Mouse (Mus musculus) intestine, embryonic 15.5 days (tissue): ENCODE results near the gene Ccng2. TPM values are rescaled to one million over a fixed set of nuclear protein-coding genes. Genes with fewer than 3 reads are reported as not detected.

ENCODE experiments used
- ATAC-seq: fragments of 200-750 bp; cut with Nextera tagmentation; 2 replicates; pipeline ENCODE4 v1.8.0; 2017; ENCODE audit warnings: moderate TSS enrichment, moderate library complexity
- H3K27ac ChIP-seq: fragments of 300-500 bp; sonication (generic); 2 replicates; pipeline ENCODE4 v1.5.1; 2015; ENCODE audit warnings: mild to moderate bottlenecking, inconsistent platforms
- H3K27me3 ChIP-seq: fragments of 300-500 bp; sonication (generic); replicated peaks from 2 replicates; pipeline ENCODE4 v1.6.1; 2015; ENCODE audit warnings: inconsistent platforms
- H3K36me3 ChIP-seq: fragments of 300-500 bp; sonication (generic); 2 replicates; pipeline ENCODE4 v1.6.1; 2015; ENCODE audit warnings: inconsistent platforms
- H3K4me1 ChIP-seq: fragments of 300-500 bp; sonication (generic); replicated peaks from 2 replicates; pipeline ENCODE4 v1.6.1; 2015; ENCODE audit warnings: inconsistent platforms
- H3K4me2 ChIP-seq: fragments of 300-500 bp; sonication (generic); replicated peaks from 2 replicates; pipeline ENCODE4 v1.6.1; 2015; ENCODE audit warnings: mild to moderate bottlenecking, inconsistent platforms
- H3K4me3 ChIP-seq: fragments of 300-500 bp; sonication (generic); replicated peaks from 2 replicates; pipeline ENCODE4 v1.5.1; 2015; ENCODE audit warnings: inconsistent platforms
- H3K9ac ChIP-seq: fragments of 300-500 bp; sonication (generic); 2 replicates; pipeline ENCODE4 v1.6.1; 2015; ENCODE audit warnings: inconsistent platforms
- H3K9me3 ChIP-seq: fragments of 300-500 bp; sonication (generic); 2 replicates; pipeline ENCODE4 v1.6.1; 2016; ENCODE audit warnings: inconsistent platforms
- WGBS: fragments of 180-500 bp; shearing (Covaris S2); methylation state at CpG from one replicate; pipeline ENCODE4 v1.1.7; 2015; 5-methylcytosine and 5-hydroxymethylcytosine counted together
- polyA plus RNA-seq: library from polyadenylated mRNA; unstranded; fragments of >200 nt; fragmentation: Nextera tagmentation; extraction: Ambion mirVana; gene quantifications from 2 replicates; pipeline ENCODE4 v1.2.1, GENCODE M21; 2015

Gene Ccng2
- 33.2 and 37.8 TPM in 2 replicates for polyA plus RNA-seq

DNA sequence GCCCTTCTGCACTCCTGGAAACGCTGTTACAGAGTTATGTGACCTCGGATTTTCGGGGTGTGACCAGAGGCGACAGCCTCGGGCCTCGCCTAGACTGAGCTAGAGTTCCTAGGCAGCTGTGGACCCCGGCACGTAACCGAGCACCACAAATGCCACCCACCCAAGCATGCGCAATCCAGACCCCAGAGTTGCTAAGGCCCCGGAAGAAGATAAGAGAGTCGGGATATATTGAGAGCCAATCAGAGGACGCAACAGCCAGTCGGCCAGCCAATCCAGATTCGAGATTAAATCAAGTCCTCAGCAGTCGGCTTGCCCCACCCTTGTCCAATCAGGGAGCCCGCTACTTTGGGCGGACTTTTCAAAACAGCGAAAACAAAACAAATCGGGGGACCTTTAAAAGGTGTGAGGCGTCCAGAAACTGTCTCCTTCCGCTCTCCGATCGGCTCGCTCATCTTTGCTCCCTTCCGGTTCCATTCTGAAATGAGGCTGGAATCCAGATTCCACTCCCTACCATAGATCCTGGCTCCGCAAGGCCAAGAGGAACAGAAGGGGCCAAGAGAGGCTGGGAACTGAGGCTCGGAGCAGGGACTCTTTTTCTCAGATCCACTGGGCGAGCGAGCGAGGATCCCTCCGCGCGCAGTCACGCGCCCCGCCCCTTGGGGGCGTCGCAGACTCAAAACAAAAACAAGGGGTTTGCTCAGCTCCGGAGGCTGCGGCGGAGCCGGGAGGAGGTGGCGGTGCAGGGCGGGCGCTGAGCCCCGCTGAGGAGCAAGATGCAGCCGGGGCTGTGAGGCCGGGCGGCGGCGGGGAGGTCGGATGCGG, at the start of gene Ccng2:
Gene Ccng2, plus strand, starts transcription at position 375 of the 822 bp plus-strand sequence.
- Histone ChIP-seq H3K4me2 (peak within 1 kb of the TSS; percentile 68), H3K27ac (peak within 1 kb of the TSS; percentile 96), H3K9me3 (no peaks in the 10 kb centered on the region), H3K9ac (peak within 1 kb of the TSS; percentile 87), H3K27me3 (no peaks in the 10 kb centered on the region), H3K36me3 (peaks cover 9% of the 10 kb centered on the region), H3K4me1 (0 out of 2 replicates have a peak, but pooled peaks cover 9% of the 10 kb centered on the region), H3K4me3 (peak within 1 kb of the TSS; percentile 98)
- ATAC-seq = peak; percentile 95
- WGBS = under 1% methylated on average over 54 of the region's 54 CpGs

DNA sequence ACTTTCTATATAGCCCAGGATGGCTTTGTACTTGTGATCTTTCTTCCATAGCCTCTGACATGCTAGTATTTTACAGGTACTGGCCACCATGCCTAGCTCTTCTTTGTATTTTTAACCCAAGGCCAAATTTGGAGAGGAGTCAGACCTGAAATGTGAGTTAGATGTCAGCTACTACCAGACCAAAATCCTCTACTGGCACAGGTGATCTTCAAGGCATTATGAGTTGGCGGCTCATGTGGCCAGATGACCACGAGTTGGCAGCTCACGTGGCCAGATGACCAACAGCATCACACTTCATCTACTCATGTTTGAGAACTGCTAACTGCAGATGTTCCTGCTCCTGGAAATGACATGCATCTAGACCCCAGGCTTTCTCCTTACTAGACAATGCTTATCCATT, 48.7 kb upstream of the Ccng2 start:
- 86% methylated on average over 3 of the region's 3 CpGs for WGBS
- Histone ChIP-seq H3K4me3 (no peak overlapping the region), H3K9ac (no peak overlapping the region), H3K4me1 (no peaks in the 10 kb centered on the region), H3K27me3 (no peaks in the 10 kb centered on the region), H3K36me3 (no peaks in the 10 kb centered on the region), H3K4me2 (no peak overlapping the region), H3K27ac (no peak overlapping the region), H3K9me3 (no peaks in the 10 kb centered on the region)
- no peak for ATAC-seq

DNA sequence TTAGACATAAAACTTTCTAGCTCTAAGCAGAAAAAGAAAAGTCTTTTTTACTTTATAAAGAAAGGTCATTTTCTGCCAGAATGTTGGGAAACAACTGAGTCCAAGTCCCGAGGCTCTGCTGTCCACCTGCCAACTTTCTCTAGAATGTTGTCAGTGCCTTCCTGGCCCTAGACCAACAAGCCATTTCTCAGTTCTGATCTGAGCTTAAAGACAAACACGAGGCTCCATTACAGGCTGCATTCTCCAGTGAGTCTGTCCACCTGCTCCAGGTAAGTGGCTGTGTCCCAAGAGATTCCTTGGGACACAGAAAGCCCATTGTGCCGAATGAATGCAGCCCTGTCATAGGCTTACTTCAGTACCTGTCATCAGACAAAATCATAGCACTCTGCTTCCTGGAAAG, 45.4 kb upstream of the Ccng2 start:
- 56% methylated on average over 3 of the region's 3 CpGs for WGBS
- H3K36me3 ChIP-seq = no peaks in the 10 kb centered on the region
- H3K27me3 ChIP-seq = no peaks in the 10 kb centered on the region
- no peaks in the 10 kb centered on the region for H3K4me1 ChIP-seq
- no peak overlapping the region for H3K4me2 ChIP-seq
- H3K4me3 ChIP-seq = no peak overlapping the region
- H3K27ac ChIP-seq = no peak overlapping the region
- no peaks in the 10 kb centered on the region for H3K9me3 ChIP-seq
- H3K9ac ChIP-seq = no peak overlapping the region
- ATAC-seq = no peak

DNA sequence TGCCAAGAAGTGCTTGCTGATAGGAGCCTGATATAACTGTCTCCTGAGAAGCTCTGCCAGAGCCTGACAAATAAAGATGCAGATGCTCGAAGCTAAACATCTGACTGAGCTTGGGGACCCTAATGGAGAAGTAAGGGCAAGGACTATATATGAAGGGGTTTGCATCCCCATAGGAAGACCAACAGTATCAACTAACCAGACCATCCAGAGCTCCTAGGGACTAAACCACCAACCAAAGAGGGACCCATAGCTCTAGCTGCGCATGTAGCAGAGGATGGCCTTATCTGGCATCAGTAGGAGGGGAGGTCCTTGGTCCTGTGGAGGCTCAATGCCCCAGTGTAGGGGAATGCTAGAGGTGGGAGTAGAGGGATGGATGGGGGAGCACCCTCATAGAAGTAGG, 42.5 kb upstream of the Ccng2 start:
- Histone ChIP-seq H3K4me3 (no peak overlapping the region), H3K36me3 (no peaks in the 10 kb centered on the region), H3K9ac (no peak overlapping the region), H3K4me1 (no peaks in the 10 kb centered on the region), H3K9me3 (no peaks in the 10 kb centered on the region), H3K27me3 (no peaks in the 10 kb centered on the region), H3K4me2 (no peak overlapping the region), H3K27ac (no peak overlapping the region)
- 83% methylated on average over 2 of the region's 2 CpGs for WGBS
- ATAC-seq = no peak

DNA sequence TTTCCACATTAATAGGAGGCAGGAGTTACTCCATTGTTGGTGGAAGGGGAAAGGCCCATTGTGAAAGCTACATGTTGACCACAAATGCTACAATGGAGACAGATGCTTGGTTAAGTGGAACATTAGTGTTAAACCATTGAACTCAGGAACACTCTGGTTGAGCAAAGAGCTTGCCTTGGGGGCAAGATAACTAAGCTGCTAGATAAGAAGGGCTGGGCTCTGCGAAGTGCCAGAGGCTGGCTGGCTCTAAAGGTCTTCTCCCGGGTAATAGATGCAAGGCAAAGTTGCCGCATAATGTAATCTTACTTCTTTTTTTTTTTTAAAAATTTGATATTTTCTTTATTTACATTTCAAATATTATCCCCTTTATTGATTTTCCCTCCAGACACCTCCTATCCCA, 39.9 kb upstream of the Ccng2 start:
- no peaks in the 10 kb centered on the region for H3K27me3 ChIP-seq
- H3K27ac ChIP-seq = no peak overlapping the region
- no peak overlapping the region for H3K4me3 ChIP-seq
- H3K36me3 ChIP-seq = no peaks in the 10 kb centered on the region
- WGBS = 78% methylated on average over 3 of the region's 3 CpGs
- H3K9ac ChIP-seq = no peak overlapping the region
- no peaks in the 10 kb centered on the region for H3K4me1 ChIP-seq
- no peaks in the 10 kb centered on the region for H3K9me3 ChIP-seq
- no peak for ATAC-seq
- no peak overlapping the region for H3K4me2 ChIP-seq

DNA sequence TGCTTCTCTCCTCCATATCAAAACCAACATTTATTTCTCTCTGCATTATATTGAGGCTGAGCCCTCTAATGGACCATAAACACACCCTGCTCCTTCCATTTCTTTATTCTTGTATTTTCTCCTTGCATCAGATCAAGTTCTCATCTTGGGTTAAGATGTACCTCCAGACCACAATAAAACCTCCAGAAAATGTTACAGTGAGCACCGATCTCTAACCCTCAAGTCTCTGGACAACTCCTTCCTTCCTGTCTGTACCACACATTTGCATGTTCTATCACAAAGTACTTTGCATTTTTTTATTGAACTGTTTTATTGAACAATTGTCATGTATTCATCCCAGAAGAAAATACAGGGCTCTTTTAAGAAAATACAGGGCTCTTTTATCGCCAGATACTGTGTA, 37.5 kb upstream of the Ccng2 start:
- WGBS = 81% methylated on average over 2 of the region's 2 CpGs
- Histone ChIP-seq H3K4me3 (no peak overlapping the region), H3K9me3 (no peaks in the 10 kb centered on the region), H3K9ac (no peak overlapping the region), H3K4me1 (no peaks in the 10 kb centered on the region), H3K27ac (no peak overlapping the region), H3K36me3 (no peaks in the 10 kb centered on the region), H3K27me3 (no peaks in the 10 kb centered on the region), H3K4me2 (no peak overlapping the region)
- no peak for ATAC-seq

DNA sequence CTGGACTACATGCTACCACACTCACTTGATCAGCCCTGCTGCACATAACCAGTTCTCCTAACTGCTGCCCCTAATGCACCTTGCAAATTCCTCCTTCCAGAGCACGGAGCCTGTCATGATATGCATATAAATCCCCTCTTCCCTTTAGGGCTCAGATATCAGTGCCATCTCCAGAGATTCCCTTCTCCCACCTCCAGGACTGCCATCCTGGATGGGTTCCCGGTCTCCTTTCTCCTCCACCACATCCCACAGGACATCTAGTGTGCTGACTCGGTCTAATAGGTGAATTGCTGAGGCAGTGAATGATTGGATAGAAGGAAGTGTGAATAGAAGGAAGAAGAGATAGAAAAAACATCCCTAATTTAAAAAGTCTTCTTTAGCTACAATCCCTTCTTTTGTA, 35.3 kb upstream of the Ccng2 start:
- Histone ChIP-seq H3K36me3 (no peaks in the 10 kb centered on the region), H3K4me1 (no peaks in the 10 kb centered on the region), H3K27me3 (no peaks in the 10 kb centered on the region), H3K9ac (no peak overlapping the region), H3K27ac (no peak overlapping the region), H3K9me3 (no peaks in the 10 kb centered on the region), H3K4me2 (no peak overlapping the region), H3K4me3 (no peak overlapping the region)
- 77% methylated on average over 3 of the region's 3 CpGs for WGBS
- no peak for ATAC-seq

DNA sequence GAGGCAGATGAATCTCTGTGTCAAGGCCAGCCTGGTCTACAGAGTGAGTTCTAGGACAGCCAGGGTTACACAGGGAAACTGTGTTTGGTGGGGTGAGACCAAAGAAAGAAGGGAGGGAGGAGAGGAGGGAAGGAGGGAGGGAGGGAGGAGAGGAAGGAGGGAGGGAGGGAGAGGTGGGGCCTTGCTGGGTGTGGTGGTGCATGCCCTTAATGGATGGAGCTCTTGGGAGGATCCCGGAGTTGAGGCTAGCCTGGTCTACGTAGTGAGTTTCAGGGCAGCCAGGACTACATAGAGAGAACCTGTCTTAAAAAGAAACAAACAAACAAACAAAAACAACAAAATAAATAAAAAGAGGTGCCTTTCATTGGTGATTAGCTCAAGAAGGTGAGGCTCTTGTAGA, 34.2 kb upstream of the Ccng2 start:
- Histone ChIP-seq H3K4me1 (no peaks in the 10 kb centered on the region), H3K9me3 (no peaks in the 10 kb centered on the region), H3K4me3 (no peak overlapping the region), H3K9ac (no peak overlapping the region), H3K27ac (no peak overlapping the region), H3K27me3 (no peaks in the 10 kb centered on the region), H3K4me2 (no peak overlapping the region), H3K36me3 (no peaks in the 10 kb centered on the region)
- 78% methylated on average over 2 of the region's 2 CpGs for WGBS
- no peak for ATAC-seq

DNA sequence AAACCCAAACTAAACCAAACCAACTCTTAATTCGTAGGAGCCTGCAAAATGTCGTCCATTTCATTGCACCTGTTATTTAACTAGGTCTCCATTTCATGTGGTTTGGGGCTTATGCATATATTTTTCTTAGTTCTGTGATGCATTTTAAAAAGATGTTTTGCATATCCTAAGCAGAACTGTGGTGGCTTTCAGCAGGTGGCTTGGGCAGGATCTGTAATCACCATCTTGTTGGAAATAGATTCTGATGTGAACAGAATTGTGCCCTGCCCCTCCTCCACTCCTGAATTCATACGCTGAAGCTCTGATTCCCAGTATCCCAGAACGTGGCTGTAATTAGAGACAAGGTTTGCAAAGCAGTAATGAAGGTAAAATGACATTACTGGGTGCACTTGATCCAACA, 32.9 kb upstream of the Ccng2 start:
- no peak for ATAC-seq
- H3K4me2 ChIP-seq = no peak overlapping the region
- H3K27me3 ChIP-seq = no peaks in the 10 kb centered on the region
- no peak overlapping the region for H3K4me3 ChIP-seq
- H3K36me3 ChIP-seq = no peaks in the 10 kb centered on the region
- 66% methylated on average over 4 of the region's 4 CpGs for WGBS
- H3K27ac ChIP-seq = no peak overlapping the region
- H3K9ac ChIP-seq = no peak overlapping the region
- no peaks in the 10 kb centered on the region for H3K9me3 ChIP-seq
- H3K4me1 ChIP-seq = no peaks in the 10 kb centered on the region

DNA sequence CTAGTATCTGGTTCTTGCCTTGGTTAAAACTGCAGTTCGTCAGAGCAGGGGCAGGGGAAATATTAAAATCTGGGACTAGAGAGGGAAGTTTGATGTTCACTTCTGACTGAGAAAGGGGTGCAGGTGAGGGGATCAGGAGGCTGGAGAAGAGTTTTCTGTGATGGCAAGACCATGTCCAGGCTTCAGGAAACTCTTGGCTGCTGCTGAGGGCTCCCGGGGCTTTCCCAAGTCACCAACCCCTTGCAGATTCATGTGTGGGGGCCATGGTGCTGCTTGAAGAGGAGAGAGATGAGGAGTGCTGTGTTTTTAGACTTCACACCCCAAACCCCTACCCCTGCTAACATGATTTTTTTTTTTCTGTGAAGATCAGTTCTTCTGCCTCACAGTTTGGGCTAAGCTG, 32.5 kb upstream of the Ccng2 start:
- WGBS = 80% methylated on average over 2 of the region's 2 CpGs
- H3K4me2 ChIP-seq = no peak overlapping the region
- H3K4me1 ChIP-seq = no peaks in the 10 kb centered on the region
- no peak overlapping the region for H3K4me3 ChIP-seq
- H3K27me3 ChIP-seq = no peaks in the 10 kb centered on the region
- H3K36me3 ChIP-seq = no peaks in the 10 kb centered on the region
- ATAC-seq = no peak
- no peaks in the 10 kb centered on the region for H3K9me3 ChIP-seq
- H3K27ac ChIP-seq = no peak overlapping the region
- no peak overlapping the region for H3K9ac ChIP-seq

DNA sequence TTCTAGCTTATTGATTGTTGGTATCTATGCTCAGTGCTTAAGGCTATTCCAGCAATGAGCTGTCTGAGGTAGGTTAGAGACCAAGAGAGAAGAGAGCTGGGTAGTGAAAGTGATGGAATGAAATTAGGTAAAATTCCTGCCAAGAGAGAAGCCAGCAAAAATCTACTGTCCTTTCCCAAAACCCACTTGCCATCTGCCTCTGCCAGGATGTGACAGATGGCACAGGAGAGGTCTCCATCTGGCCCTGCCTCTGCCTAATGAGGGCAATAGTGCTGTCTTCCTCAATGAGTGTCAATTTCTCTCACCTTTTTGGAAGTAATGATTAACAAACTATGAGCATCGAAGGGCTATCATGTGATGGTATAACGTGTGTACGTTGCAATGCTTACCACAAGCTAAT, 31.2 kb upstream of the Ccng2 start:
- H3K9ac ChIP-seq = no peak overlapping the region
- H3K4me3 ChIP-seq = no peak overlapping the region
- H3K36me3 ChIP-seq = no peaks in the 10 kb centered on the region

DNA sequence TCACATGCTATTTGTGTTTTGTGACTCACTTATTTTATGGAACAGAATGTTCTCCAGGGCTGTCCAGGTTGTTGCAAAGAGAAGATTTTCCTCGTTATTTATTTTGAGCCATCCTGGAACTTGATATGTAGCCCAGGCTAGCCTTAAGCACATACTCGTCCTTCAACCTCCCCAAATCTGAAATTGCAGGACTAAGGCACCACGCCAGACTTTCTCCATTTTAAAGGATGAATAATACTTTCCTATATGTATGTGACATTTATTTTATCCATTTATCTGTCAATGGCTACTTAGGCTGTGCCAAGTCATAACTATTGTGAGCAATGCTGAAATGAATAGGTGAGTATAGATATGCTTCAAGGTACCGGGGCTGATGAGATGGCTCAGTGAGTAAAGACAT, 30.5 kb upstream of the Ccng2 start:
- Histone ChIP-seq H3K36me3 (no peaks in the 10 kb centered on the region), H3K9ac (no peak overlapping the region), H3K4me1 (no peaks in the 10 kb centered on the region), H3K27ac (no peak overlapping the region), H3K4me2 (no peak overlapping the region), H3K4me3 (no peak overlapping the region), H3K27me3 (no peaks in the 10 kb centered on the region), H3K9me3 (no peaks in the 10 kb centered on the region)
- ATAC-seq = no peak
- 81% methylated on average over 4 of the region's 4 CpGs for WGBS

More for the DNA sequence above, 31.2 kb upstream of the Ccng2 start:
- Histone ChIP-seq H3K27me3 (no peaks in the 10 kb centered on the region), H3K4me1 (no peaks in the 10 kb centered on the region), H3K4me2 (no peak overlapping the region), H3K9me3 (no peaks in the 10 kb centered on the region), H3K27ac (no peak overlapping the region)
- no peak for ATAC-seq
- 85% methylated on average over 3 of the region's 3 CpGs for WGBS
